Mouse (Mus musculus) limb, embryonic 11.5 days (tissue): ENCODE measurements at regions not wholly inside any gene's neighbourhood (a gene's known extent, or its start where the extent isn't known, plus 50 kb on each side); places are given as distances from the start of the nearest gene placed in this dataset.

ENCODE experiments used
- ATAC-seq: fragments of 200-750 bp; cut with Nextera tagmentation; 2 replicates; pipeline ENCODE4 v1.8.0; 2017; ENCODE audit warnings: low read depth; ENCODE audit not compliant: insufficient number of reproducible peaks, low FRiP score, low TSS enrichment
- DNase-seq: peaks from one replicate; pipeline ENCODE4 v3.0.0-alpha.2; 2015; ENCODE audit warnings: low spot score
- H3K27ac ChIP-seq: fragments of 300-500 bp; sonication (generic); replicated peaks from 2 replicates; pipeline ENCODE4 v1.5.1; 2014; ENCODE audit warnings: low read depth, mild to moderate bottlenecking, low read length
- H3K27me3 ChIP-seq: fragments of 300-500 bp; sonication (generic); 2 replicates; pipeline ENCODE4 v1.6.1; 2014; ENCODE audit warnings: mild to moderate bottlenecking, low read length, mixed read lengths; ENCODE audit not compliant: control insufficient read depth, insufficient read depth
- H3K36me3 ChIP-seq: fragments of 300-500 bp; sonication (generic); 2 replicates; pipeline ENCODE4 v1.6.1; 2014; ENCODE audit warnings: mild to moderate bottlenecking, low read length, moderate library complexity, mixed read lengths; ENCODE audit not compliant: control insufficient read depth, insufficient read depth
- H3K4me1 ChIP-seq: fragments of 300-500 bp; sonication (generic); 2 replicates; pipeline ENCODE4 v1.6.1; 2014; ENCODE audit warnings: low read length, mixed read lengths; ENCODE audit not compliant: control insufficient read depth, insufficient read depth
- H3K4me2 ChIP-seq: fragments of 300-500 bp; sonication (generic); 2 replicates; pipeline ENCODE4 v1.6.1; 2014; ENCODE audit warnings: low read depth, mild to moderate bottlenecking, moderate library complexity; ENCODE audit not compliant: severe bottlenecking
- H3K4me3 ChIP-seq: fragments of 300-500 bp; sonication (generic); 2 replicates; pipeline ENCODE4 v1.5.1; 2014; ENCODE audit warnings: low read depth, low read length
- H3K9ac ChIP-seq: fragments of 300-500 bp; sonication (generic); 2 replicates; pipeline ENCODE4 v1.6.1; 2014; ENCODE audit warnings: mild to moderate bottlenecking, low read length
- H3K9me3 ChIP-seq: fragments of 300-500 bp; sonication (generic); 2 replicates; pipeline ENCODE4 v1.6.1; 2016; ENCODE audit warnings: low read length; ENCODE audit not compliant: control insufficient read depth
- WGBS: fragments of 180-500 bp; shearing (Covaris S2); extraction: QIAGEN DNeasy Blood & Tissue Kit; methylation state at CpG from one replicate; pipeline ENCODE4 v1.1.7; 2014; 5-methylcytosine and 5-hydroxymethylcytosine counted together

DNA sequence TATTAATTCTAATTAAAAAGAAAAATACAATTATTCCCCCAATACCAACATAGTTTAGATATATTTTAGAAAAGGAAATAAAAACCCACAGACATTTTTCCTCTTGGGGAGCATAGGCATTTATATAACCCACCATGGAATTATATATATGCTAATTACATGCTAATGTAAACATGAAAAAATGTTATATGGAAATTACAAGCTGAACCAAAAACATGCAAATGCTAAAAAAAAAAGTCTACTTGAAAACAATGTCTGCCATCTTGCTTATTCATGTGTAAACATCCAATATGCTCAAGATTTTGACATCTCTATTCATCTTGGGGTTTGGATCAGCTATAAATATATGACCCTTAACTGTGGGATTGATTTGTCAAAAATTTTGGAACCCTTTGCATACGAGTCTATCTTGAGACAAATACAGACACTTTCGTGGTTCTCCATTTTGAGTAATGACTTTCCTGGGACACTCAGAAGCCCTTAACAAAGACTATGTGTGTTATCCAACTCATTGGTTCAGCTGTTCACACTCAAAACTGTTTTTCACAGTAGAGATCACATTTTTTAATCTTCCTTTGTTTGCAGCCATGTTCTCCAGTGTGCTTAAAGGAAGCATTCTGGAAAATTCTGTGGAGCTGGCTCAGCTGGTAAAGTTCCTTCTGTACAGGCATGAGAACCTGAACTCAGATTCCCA, 208.0 kb downstream of the Gm11361 start:
- WGBS, result 98% methylated on average over 2 of the region's 2 CpGs
- H3K4me2 ChIP-seq, result no peak overlapping the region
- no peak for ATAC-seq
- no peaks in the 10 kb centered on the region for H3K36me3 ChIP-seq
- H3K27ac ChIP-seq, result no peak overlapping the region
- no peaks in the 10 kb centered on the region for H3K27me3 ChIP-seq
- DNase-seq, result no peak
- H3K9me3 ChIP-seq, result no peaks in the 10 kb centered on the region
- H3K4me3 ChIP-seq, result no peak overlapping the region
- H3K9ac ChIP-seq, result no peak overlapping the region
- H3K4me1 ChIP-seq, result no peaks in the 10 kb centered on the region

DNA sequence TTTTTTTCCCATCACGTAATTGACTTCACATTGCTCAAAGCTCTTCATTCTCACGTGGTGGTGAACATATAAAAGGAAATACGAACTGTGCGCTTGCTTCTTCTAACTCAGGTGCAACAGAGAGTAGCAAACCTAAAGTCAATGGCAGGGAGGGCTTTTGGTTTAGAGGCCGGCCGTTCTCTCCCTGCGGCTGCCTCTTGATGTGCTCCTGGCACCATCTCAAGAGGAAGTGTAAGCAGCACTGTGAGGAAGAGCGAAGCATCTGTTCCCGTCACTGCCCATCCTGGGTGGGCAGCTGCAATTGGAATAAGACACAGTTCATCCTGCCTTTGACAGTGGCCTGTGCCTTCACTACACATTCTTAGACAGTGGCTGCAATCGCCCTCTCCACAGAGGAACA, 204.0 kb downstream of the Gm11361 start:
- no peak overlapping the region for H3K27ac ChIP-seq
- no peak overlapping the region for H3K4me3 ChIP-seq
- no peaks in the 10 kb centered on the region for H3K9me3 ChIP-seq
- no peaks in the 10 kb centered on the region for H3K4me1 ChIP-seq
- 92% methylated on average over 10 of the region's 10 CpGs for WGBS
- no peaks in the 10 kb centered on the region for H3K27me3 ChIP-seq
- H3K4me2 ChIP-seq, result no peak overlapping the region
- ATAC-seq (no peak), DNase-seq (no peak)
- no peak overlapping the region for H3K9ac ChIP-seq
- H3K36me3 ChIP-seq, result no peaks in the 10 kb centered on the region

DNA sequence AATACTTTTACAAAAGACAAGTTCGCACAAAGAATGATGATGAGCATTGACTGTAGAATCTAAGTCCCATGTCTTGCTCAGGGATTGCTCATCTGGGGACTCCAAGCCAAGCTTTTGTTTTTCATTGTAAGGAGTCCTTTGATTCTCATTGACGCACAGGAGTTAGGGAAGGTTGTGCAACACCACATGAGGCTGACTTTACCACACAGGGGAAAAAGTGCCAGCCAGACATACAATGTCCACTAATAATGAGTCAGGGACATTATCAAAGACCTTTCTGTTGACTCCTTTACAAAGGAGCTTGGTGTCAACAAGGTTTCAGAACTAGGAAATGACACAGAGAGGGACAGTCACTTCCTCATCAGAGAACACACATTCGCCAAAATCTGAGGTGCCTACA, 200.1 kb downstream of the Gm11361 start:
- Histone ChIP-seq H3K4me2 (no peak overlapping the region), H3K9ac (no peak overlapping the region)
- 95% methylated on average over 3 of the region's 3 CpGs for WGBS

DNA sequence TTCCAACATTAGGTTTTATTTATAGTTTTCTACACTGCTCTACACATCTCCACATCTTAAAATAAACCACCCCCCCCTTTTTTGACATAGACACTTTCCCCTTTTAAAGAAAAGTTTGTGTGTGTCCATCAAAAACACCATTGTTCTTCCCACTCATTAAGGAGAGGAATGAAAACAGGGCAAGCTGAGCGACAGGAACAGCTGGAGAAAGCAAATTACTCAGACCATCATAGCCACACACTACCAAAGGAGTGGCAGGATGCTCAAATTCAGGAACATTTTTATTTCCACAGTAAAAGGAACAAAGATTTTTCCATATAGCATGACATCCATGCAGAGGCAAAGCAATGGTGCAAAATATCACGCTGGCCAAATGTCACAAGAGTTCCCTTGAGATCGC, 198.6 kb downstream of the Gm11361 start:
- H3K9me3 ChIP-seq, result no peaks in the 10 kb centered on the region
- 90% methylated on average over 3 of the region's 3 CpGs for WGBS
- no peak overlapping the region for H3K4me3 ChIP-seq
- H3K27me3 ChIP-seq, result no peaks in the 10 kb centered on the region
- DNase-seq (no peak), ATAC-seq (no peak)
- no peaks in the 10 kb centered on the region for H3K4me1 ChIP-seq
- no peak overlapping the region for H3K9ac ChIP-seq
- H3K36me3 ChIP-seq, result no peaks in the 10 kb centered on the region
- no peak overlapping the region for H3K4me2 ChIP-seq
- H3K27ac ChIP-seq, result no peak overlapping the region

More for the DNA sequence above, 200.1 kb downstream of the Gm11361 start:
- H3K9me3 ChIP-seq, result no peaks in the 10 kb centered on the region
- H3K27ac ChIP-seq, result no peak overlapping the region
- no peak for DNase-seq
- no peaks in the 10 kb centered on the region for H3K4me1 ChIP-seq
- H3K4me3 ChIP-seq, result no peak overlapping the region
- no peak for ATAC-seq
- no peaks in the 10 kb centered on the region for H3K36me3 ChIP-seq
- H3K27me3 ChIP-seq, result no peaks in the 10 kb centered on the region

DNA sequence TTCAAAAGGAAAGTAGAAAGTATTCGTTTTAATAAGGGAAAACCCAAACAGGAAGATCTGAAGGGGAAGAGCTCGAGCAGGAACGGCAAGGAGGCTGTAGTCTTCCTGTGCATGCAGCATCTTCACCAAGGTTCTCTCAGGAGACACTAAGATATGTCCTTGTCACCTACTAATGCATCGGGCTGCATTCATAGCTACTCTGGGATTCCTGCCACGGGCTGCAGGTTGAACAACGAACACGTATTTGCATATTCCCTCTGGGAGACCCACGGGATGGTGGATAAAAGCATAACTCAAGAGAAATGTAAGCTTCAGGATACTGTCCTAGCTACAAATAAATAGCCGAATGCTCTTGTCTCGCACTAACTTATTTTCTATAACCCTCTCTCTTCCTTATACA, 197.7 kb downstream of the Gm11361 start:
- Histone ChIP-seq H3K9ac (no peak overlapping the region), H3K36me3 (no peaks in the 10 kb centered on the region), H3K4me1 (no peaks in the 10 kb centered on the region), H3K9me3 (no peaks in the 10 kb centered on the region), H3K4me3 (no peak overlapping the region), H3K4me2 (no peak overlapping the region), H3K27me3 (no peaks in the 10 kb centered on the region), H3K27ac (no peak overlapping the region)
- 87% methylated on average over 10 of the region's 10 CpGs for WGBS
- DNase-seq, result no peak
- ATAC-seq, result no peak

DNA sequence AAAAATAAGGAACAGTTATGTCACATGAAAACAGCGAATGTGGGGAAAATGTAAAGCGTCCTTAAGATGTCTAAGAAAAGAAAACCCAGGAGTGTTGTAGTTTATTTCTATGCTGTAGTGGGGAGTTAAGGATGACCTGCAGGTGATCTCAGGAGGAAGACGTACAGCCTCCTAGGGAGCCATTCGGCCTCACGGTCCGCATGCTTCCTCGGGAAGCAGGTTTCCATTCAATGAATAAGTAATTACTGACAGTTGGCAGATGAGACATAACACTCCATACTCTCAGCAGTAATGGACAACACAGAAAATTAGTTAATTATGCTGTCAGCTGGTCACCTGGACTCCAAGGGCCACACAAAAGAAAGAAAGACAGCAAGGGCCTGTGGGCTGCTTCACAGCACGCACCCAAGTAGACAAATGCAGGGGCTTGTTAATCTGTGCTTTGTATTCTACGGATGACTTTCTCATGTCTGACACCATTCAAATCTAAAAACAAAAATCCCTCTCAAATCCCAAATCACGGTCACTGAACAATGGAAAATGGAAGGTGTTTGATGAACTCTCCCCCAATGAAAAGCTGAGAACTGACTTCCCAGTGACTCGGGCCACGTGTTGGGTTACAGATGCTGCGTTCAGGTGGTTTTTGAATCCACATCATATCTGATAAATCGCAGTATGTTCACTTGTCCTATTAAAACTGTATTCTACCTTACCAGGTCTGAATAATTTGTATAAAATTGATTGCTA, 193.5 kb downstream of the Gm11361 start:
- WGBS, result 89% methylated on average over 14 of the region's 14 CpGs
- DNase-seq, result no peak
- H3K27me3 ChIP-seq, result no peaks in the 10 kb centered on the region
- no peak overlapping the region for H3K4me3 ChIP-seq
- H3K9me3 ChIP-seq, result no peaks in the 10 kb centered on the region
- no peak overlapping the region for H3K27ac ChIP-seq
- H3K36me3 ChIP-seq, result no peaks in the 10 kb centered on the region
- no peak overlapping the region for H3K9ac ChIP-seq
- H3K4me1 ChIP-seq, result no peaks in the 10 kb centered on the region
- ATAC-seq, result no peak
- H3K4me2 ChIP-seq, result no peak overlapping the region

DNA sequence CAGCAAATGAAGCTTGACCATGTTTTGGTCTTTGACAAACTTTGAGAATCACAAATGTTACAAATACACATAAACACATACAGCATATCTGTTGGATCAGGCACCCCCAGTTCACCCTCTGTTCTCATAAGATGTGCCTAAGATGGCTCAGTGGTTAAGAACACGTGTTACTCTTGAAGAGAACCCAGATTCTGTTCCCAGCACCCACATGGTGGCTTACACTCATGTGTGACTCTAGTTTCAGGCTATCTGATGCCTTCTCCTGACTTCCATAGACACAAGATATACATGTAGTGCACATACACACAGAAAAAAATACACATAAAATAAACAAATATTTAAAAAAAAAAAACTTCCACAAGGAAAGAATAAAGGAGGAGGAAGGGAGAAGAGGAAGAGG, 191.7 kb downstream of the Gm11361 start:
- no peak for ATAC-seq
- 90% methylated on average over 1 of the region's 1 CpGs for WGBS
- Histone ChIP-seq H3K36me3 (no peaks in the 10 kb centered on the region), H3K27ac (no peak overlapping the region), H3K4me1 (no peaks in the 10 kb centered on the region), H3K27me3 (no peaks in the 10 kb centered on the region), H3K4me2 (no peak overlapping the region), H3K4me3 (no peak overlapping the region), H3K9ac (no peak overlapping the region), H3K9me3 (no peaks in the 10 kb centered on the region)
- DNase-seq, result no peak

DNA sequence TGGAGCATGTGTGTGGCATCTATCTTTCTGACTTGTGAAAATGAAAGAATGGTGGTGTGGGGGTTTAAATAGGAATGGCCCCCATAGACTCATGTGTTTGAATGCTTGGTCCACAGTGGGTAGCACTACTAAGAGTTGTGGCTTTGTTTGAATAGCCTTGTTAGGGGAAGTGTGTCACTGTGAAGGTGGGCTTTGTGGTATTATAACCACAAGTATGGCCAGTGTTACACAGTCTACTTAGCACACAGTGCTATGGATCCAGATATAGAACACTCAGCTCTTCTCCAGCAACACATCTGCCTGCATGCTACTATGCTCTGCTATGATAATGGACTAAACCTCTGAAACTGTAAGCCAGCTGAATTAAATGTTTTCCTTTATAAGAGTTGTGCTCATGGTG, 184.9 kb downstream of the Gm11361 start:
- Histone ChIP-seq H3K9ac (no peak overlapping the region), H3K4me1 (no peaks in the 10 kb centered on the region), H3K27ac (no peak overlapping the region), H3K9me3 (peaks cover 4% of the 10 kb centered on the region; the same call in 1 of the 2 replicates), H3K36me3 (no peaks in the 10 kb centered on the region), H3K4me3 (no peak overlapping the region), H3K27me3 (no peaks in the 10 kb centered on the region), H3K4me2 (no peak overlapping the region)
- DNase-seq (no peak), ATAC-seq (no peak)
